In the genomic region with DNA sequence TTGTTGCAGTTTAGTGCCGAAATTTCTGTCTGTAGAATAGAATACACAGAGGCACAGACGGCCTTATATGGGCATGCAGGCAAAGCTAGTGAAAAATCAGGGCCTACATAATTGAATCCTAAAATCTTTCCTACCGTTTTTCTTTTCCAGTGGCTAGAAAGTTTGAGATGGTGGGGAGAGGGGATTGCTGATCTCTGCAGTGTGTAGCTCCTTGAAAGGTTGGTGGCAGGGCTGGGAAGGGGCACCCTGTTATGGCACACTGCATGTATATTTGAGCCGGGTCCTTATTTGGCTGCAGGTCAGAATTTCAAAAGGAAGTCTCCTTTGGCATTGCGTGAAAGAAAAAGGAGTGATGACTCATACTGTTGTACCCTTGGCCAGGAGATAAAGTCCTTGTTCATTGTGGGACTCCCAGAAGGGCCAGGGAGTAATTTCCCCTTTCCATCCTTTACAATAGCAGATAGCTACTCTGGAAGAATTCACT, we compare ENCODE assay signal across 7 mouse cellular contexts. TPM values are rescaled to one million over a fixed set of nuclear protein-coding genes. Genes with fewer than 3 reads are reported as not detected.
A peak's percentile ranks its signal among the peaks of the same experiment; 100 is the strongest.
DNase-seq lines count a peak whose midpoint lies in the region; ATAC-seq and TF ChIP-seq lines count a peak whose summit lies in the region.

No protein-coding gene starts in this region.

- H3K9me3 ChIP-seq in embryonic facial prominence, embryonic 12.5 days, result no peaks in the 10 kb centered on the region
- H3K9me3 ChIP-seq in hindbrain, embryonic 10.5 days, result no peaks in the 10 kb centered on the region
- no peaks in the 10 kb centered on the region for H3K9me3 ChIP-seq in limb, embryonic 15.5 days

- peak overlapping the region; percentile 99 for H3K27ac ChIP-seq in embryonic facial prominence, embryonic 12.5 days
- peak overlapping the region; percentile 97 for H3K27ac ChIP-seq in hindbrain, embryonic 10.5 days
- H3K27ac ChIP-seq in limb, embryonic 15.5 days, result peak overlapping the region; percentile 98

- H3K36me3 ChIP-seq in embryonic facial prominence, embryonic 12.5 days, result peaks cover 33% of the 10 kb centered on the region
- H3K36me3 ChIP-seq in hindbrain, embryonic 10.5 days, result peaks cover 39% of the 10 kb centered on the region
- H3K36me3 ChIP-seq in limb, embryonic 15.5 days, result peaks cover 38% of the 10 kb centered on the region
- peaks cover 40% of the 10 kb centered on the region for H3K36me3 ChIP-seq in myocyte (ENCODE audit: control insufficient read depth, insufficient read depth)

- peaks cover 69% of the 10 kb centered on the region for H3K79me2 ChIP-seq in myocyte (ENCODE audit: control insufficient read depth, insufficient read depth)

- TF ChIP-seq POLR2A in myocyte (IDR thresholded peaks at IDR 0.05; ENCODE audit: insufficient read length, low read depth), result peak; percentile 6

- peaks cover 11% of the 10 kb centered on the region; the same call in 1 of the 2 replicates for H3K4me1 ChIP-seq in embryonic facial prominence, embryonic 12.5 days
- H3K4me1 ChIP-seq in hindbrain, embryonic 10.5 days (replicated peaks), result peaks cover 31% of the 10 kb centered on the region
- H3K4me1 ChIP-seq in limb, embryonic 15.5 days, result peaks cover 31% of the 10 kb centered on the region

- no peak overlapping the region for H3ac ChIP-seq in myocyte (ENCODE audit: control insufficient read depth, insufficient read length)

- WGBS in embryonic facial prominence, embryonic 12.5 days, result 3% methylated on average over 5 of the region's 5 CpGs
- WGBS in hindbrain, embryonic 10.5 days, result 5% methylated on average over 5 of the region's 5 CpGs
- 4% methylated on average over 5 of the region's 5 CpGs for WGBS in limb, embryonic 15.5 days

- peak overlapping the region; percentile 64 for H3K4me3 ChIP-seq in embryonic facial prominence, embryonic 12.5 days
- peak overlapping the region; percentile 71 for H3K4me3 ChIP-seq in hindbrain, embryonic 10.5 days
- H3K4me3 ChIP-seq in limb, embryonic 15.5 days, result peak overlapping the region; percentile 71
- H3K4me3 ChIP-seq in myocyte, result peak overlapping the region; percentile 70

- H3K9ac ChIP-seq in embryonic facial prominence, embryonic 12.5 days, result peak overlapping the region; percentile 76
- H3K9ac ChIP-seq in limb, embryonic 15.5 days, result peak overlapping the region; percentile 76

- ATAC-seq in embryonic facial prominence, embryonic 12.5 days (ENCODE audit: insufficient number of reproducible peaks, insufficient read depth, low FRiP score, low TSS enrichment), result no peak
- no peak for ATAC-seq in limb, embryonic 15.5 days (ENCODE audit: insufficient number of reproducible peaks, low FRiP score, low TSS enrichment, low read depth)

- peak overlapping the region; percentile 45 for H3K4me2 ChIP-seq in embryonic facial prominence, embryonic 12.5 days (replicated peaks)
- H3K4me2 ChIP-seq in limb, embryonic 15.5 days, result peak overlapping the region; percentile 50
- peak overlapping the region; percentile 91 for H3K4me2 ChIP-seq in myocyte (ENCODE audit: low read depth)

- H3K27me3 ChIP-seq in embryonic facial prominence, embryonic 12.5 days, result no peaks in the 10 kb centered on the region
- H3K27me3 ChIP-seq in hindbrain, embryonic 10.5 days (ENCODE audit: insufficient read depth, poor library complexity, severe bottlenecking), result no peaks in the 10 kb centered on the region
- no peaks in the 10 kb centered on the region for H3K27me3 ChIP-seq in limb, embryonic 15.5 days
- H3K27me3 ChIP-seq in myocyte (ENCODE audit: control insufficient read depth, insufficient read depth, insufficient read length), result no peaks in the 10 kb centered on the region

- DNase-seq in 3T3-L1 (ENCODE audit: low read depth, low spot score), result peak; percentile 79
- DNase-seq in B cell, adult 2 months, result peak; percentile 41 to 47
- DNase-seq in hindbrain, embryonic 10.5 days (ENCODE audit: low spot score), result peak; percentile 31
- DNase-seq in T-cell, adult 2 months (ENCODE audit: low spot score), result no peak

TF ChIP-seq in myocyte, 11 proteins besides CTCF, POLR2A, EP300 and RAD21:
- peak; percentile 72 for TF ChIP-seq SRF (IDR thresholded peaks at IDR 0.05; ENCODE audit: control insufficient read depth, insufficient read length, low read depth)
- TF ChIP-seq TCF12 (IDR thresholded peaks at IDR 0.05; ENCODE audit: insufficient read depth, poor library complexity, severe bottlenecking), result no peak
- TF ChIP-seq MAX (IDR thresholded peaks at IDR 0.05; ENCODE audit: low read depth), result no peak

RNA-seq across cellular contexts. Expression of gene Klf6, which starts 2.2 kb away (rescaled TPM):
- polyA plus RNA-seq in embryonic facial prominence, embryonic 12.5 days (2016; fragmentation: Nextera tagmentation; extraction: Ambion mirVana), result 60.8 and 64.0 TPM in 2 replicates
- 58.2 and 59.0 TPM in 2 replicates for polyA plus RNA-seq in hindbrain, embryonic 10.5 days (2016; fragmentation: Nextera tagmentation; extraction: Ambion mirVana)
- polyA plus RNA-seq in limb, embryonic 15.5 days (2015; fragmentation: Nextera tagmentation; extraction: Ambion mirVana), result 116 and 136 TPM in 2 replicates
- 21.2 TPM for polyA plus RNA-seq in myocyte (2012; fragmentation: generic; extraction: Trizol)
